17 mouse cellular contexts compared by ENCODE assay signal in genomic region chr17:55954229-55954628, GRCm38 (mm10). TPM values are rescaled to one million over a fixed set of nuclear protein-coding genes. Genes with fewer than 3 reads are reported as not detected.
A peak's percentile ranks its signal among the peaks of the same experiment; 100 is the strongest.
DNase-seq lines count a peak whose midpoint lies in the region; ATAC-seq and TF ChIP-seq lines count a peak whose summit lies in the region.
"Had no signal": no experiment of that assay in that cellular context is flagged by ENCODE, and none has a peak within 500 bp of the region (broad histone marks: within the 10 kb centered on the region; RNA-seq: fewer than 3 reads in every experiment).

No protein-coding gene starts in this region.

- no peak overlapping the region for H3K4me3 ChIP-seq in liver, embryonic 11.5 days (ENCODE audit: low read depth, low read length)
- no peak overlapping the region for H3K4me3 ChIP-seq in liver, embryonic 12.5 days
- H3K4me3 ChIP-seq in stomach, postnatal 0 days (ENCODE audit: low read depth, low read length), result no peak overlapping the region
- H3K4me3 ChIP-seq: heart, embryonic 15.5 days; midbrain, embryonic 10.5 days; neural tube, embryonic 13.5 days had no signal

- no peak overlapping the region for H3K9ac ChIP-seq in liver, embryonic 11.5 days (ENCODE audit: low read depth, low read length)
- H3K9ac ChIP-seq in liver, embryonic 12.5 days, result no peak overlapping the region
- H3K9ac ChIP-seq in stomach, postnatal 0 days (ENCODE audit: low read length), result no peak overlapping the region
- H3K9ac ChIP-seq: forebrain, postnatal 0 days; heart, embryonic 15.5 days; neural tube, embryonic 13.5 days had no signal

- no peaks in the 10 kb centered on the region for H3K36me3 ChIP-seq in liver, embryonic 11.5 days (ENCODE audit: control insufficient read depth, insufficient read depth, low read length)
- H3K36me3 ChIP-seq in liver, embryonic 12.5 days, result no peaks in the 10 kb centered on the region
- no peaks in the 10 kb centered on the region for H3K36me3 ChIP-seq in stomach, postnatal 0 days (ENCODE audit: control insufficient read depth, insufficient read depth, low read length)
- H3K36me3 ChIP-seq: heart, embryonic 15.5 days; midbrain, embryonic 10.5 days; neural tube, embryonic 13.5 days had no signal

- H3K4me2 ChIP-seq in liver, embryonic 11.5 days, result no peak overlapping the region
- no peak overlapping the region for H3K4me2 ChIP-seq in liver, embryonic 12.5 days
- no peak overlapping the region for H3K4me2 ChIP-seq in stomach, postnatal 0 days (replicated peaks; ENCODE audit: low read depth)
- H3K4me2 ChIP-seq: heart, embryonic 15.5 days; neural tube, embryonic 13.5 days had no signal

- H3K4me1 ChIP-seq in liver, embryonic 11.5 days (replicated peaks; ENCODE audit: control insufficient read depth, insufficient read depth, low read length), result peaks cover 13% of the 10 kb centered on the region
- H3K4me1 ChIP-seq in liver, embryonic 12.5 days, result peaks cover 35% of the 10 kb centered on the region
- H3K4me1 ChIP-seq in stomach, postnatal 0 days (replicated peaks; ENCODE audit: control insufficient read depth, insufficient read depth), result 0 out of 2 replicates have a peak, but pooled peaks cover 2% of the 10 kb centered on the region

- no peak for TF ChIP-seq CTCF in stomach, postnatal 0 days (IDR thresholded peaks at IDR 0.05; ENCODE audit: low read depth)

- H3K9me3 ChIP-seq in liver, embryonic 11.5 days (ENCODE audit: control insufficient read depth, low read length), result no peaks in the 10 kb centered on the region
- H3K9me3 ChIP-seq in liver, embryonic 12.5 days (replicated peaks), result no peaks in the 10 kb centered on the region
- no peaks in the 10 kb centered on the region for H3K9me3 ChIP-seq in stomach, postnatal 0 days (ENCODE audit: control insufficient read depth, low read length)
- H3K9me3 ChIP-seq: heart, embryonic 15.5 days; midbrain, embryonic 10.5 days; neural tube, embryonic 13.5 days had no signal

- H3K27ac ChIP-seq in liver, embryonic 11.5 days (ENCODE audit: low read depth, low read length), result no peak overlapping the region
- no peak overlapping the region for H3K27ac ChIP-seq in liver, embryonic 12.5 days
- H3K27ac ChIP-seq in stomach, postnatal 0 days (replicated peaks), result no peak overlapping the region
- H3K27ac ChIP-seq: heart, embryonic 15.5 days; midbrain, embryonic 10.5 days; neural tube, embryonic 13.5 days had no signal

- ATAC-seq in liver, embryonic 11.5 days (replicated peaks; ENCODE audit: low FRiP score), result no peak
- ATAC-seq in liver, embryonic 12.5 days, result no peak
- no peak for ATAC-seq in stomach, postnatal 0 days (ENCODE audit: low FRiP score, low TSS enrichment)
- ATAC-seq: forebrain, postnatal 0 days had no signal

- DNase-seq in cerebellum, postnatal 14 days, result peak; percentile 3 to 23
- no peak for DNase-seq in cerebellum, postnatal 4 days (ENCODE audit: low spot score in 2 of 2)
- DNase-seq in liver, embryonic 11.5 days (ENCODE audit: low spot score), result peak; percentile 28
- DNase-seq in urinary bladder, postnatal 14 days (ENCODE audit: low spot score), result peak; percentile 2
- no peak for DNase-seq in urinary bladder, postnatal 25 days (ENCODE audit: low spot score)
- peak; percentile 13 for DNase-seq in stomach, postnatal 0 days (ENCODE audit: low spot score)
- DNase-seq in right cerebral cortex, adult 2 months (ENCODE audit: low spot score in 2 of 2), result no peak
- DNase-seq: adrenal gland, adult 2 months; B cell, adult 2 months; forebrain, postnatal 0 days; heart, adult 18-20 months; lung, postnatal 14 days; thymus, adult 18-20 months had no signal

- no peak for TF ChIP-seq EP300 in stomach, postnatal 0 days (optimal IDR thresholded peaks at IDR 0.05)

- H3K27me3 ChIP-seq in liver, embryonic 11.5 days (replicated peaks; ENCODE audit: control insufficient read depth, insufficient read depth, low read length), result peaks cover 3% of the 10 kb centered on the region; the same call in 1 of the 2 replicates
- H3K27me3 ChIP-seq in liver, embryonic 12.5 days (replicated peaks), result peaks cover 25% of the 10 kb centered on the region
- no peaks in the 10 kb centered on the region for H3K27me3 ChIP-seq in stomach, postnatal 0 days (ENCODE audit: control insufficient read depth, insufficient read depth, low read length)

- 42% methylated on average over 16 of the region's 16 CpGs for WGBS in liver, embryonic 11.5 days
- 42% methylated on average over 16 of the region's 16 CpGs for WGBS in liver, embryonic 12.5 days (ENCODE audit: insufficient replicate concordance)
- 45% methylated on average over 16 of the region's 16 CpGs for WGBS in stomach, postnatal 0 days

RNA-seq across cellular contexts. Expression of gene Ebi3, which starts 1.8 kb away (rescaled TPM):
- polyA plus RNA-seq in liver, embryonic 11.5 days (2014; fragmentation: Nextera tagmentation; extraction: Ambion mirVana), result 3.5 and 4.7 TPM in 2 replicates
- polyA plus RNA-seq in liver, embryonic 12.5 days (2016; fragmentation: Nextera tagmentation; extraction: Ambion mirVana), result 4.5 and 5.4 TPM in 2 replicates
- 2.7 and 3.1 TPM in 2 replicates for polyA plus RNA-seq in stomach, postnatal 0 days (2015; fragmentation: Nextera tagmentation; extraction: Ambion mirVana)

RNA-seq across cellular contexts. Expression of gene Yju2, which starts 4.7 kb away (rescaled TPM):
- polyA plus RNA-seq in liver, embryonic 11.5 days (2014; fragmentation: Nextera tagmentation; extraction: Ambion mirVana), result 20.9 and 23.4 TPM in 2 replicates
- polyA plus RNA-seq in liver, embryonic 12.5 days (2016; fragmentation: Nextera tagmentation; extraction: Ambion mirVana), result 14.6 and 15.6 TPM in 2 replicates
- polyA plus RNA-seq in stomach, postnatal 0 days (2015; fragmentation: Nextera tagmentation; extraction: Ambion mirVana), result 12.5 and 12.6 TPM in 2 replicates

RNA-seq across cellular contexts. Expression of gene Zfp119b, which starts 4.9 kb away (rescaled TPM):
- polyA plus RNA-seq in liver, embryonic 11.5 days (2014; fragmentation: Nextera tagmentation; extraction: Ambion mirVana), result 3.8 and 4.4 TPM in 2 replicates
- 1.8 and 2.5 TPM in 2 replicates for polyA plus RNA-seq in liver, embryonic 12.5 days (2016; fragmentation: Nextera tagmentation; extraction: Ambion mirVana)
- polyA plus RNA-seq in stomach, postnatal 0 days (2015; fragmentation: Nextera tagmentation; extraction: Ambion mirVana), result 4.9 and 5.8 TPM in 2 replicates
- polyA plus RNA-seq: adrenal gland, adult 2 months had no signal

RNA-seq across cellular contexts. Expression of gene Shd, which starts 16.0 kb away (rescaled TPM):
- polyA plus RNA-seq in liver, embryonic 11.5 days (2014; fragmentation: Nextera tagmentation; extraction: Ambion mirVana), result 2.4 and 2.5 TPM in 2 replicates
- 0.81 and 0.95 TPM in 2 replicates for polyA plus RNA-seq in liver, embryonic 12.5 days (2016; fragmentation: Nextera tagmentation; extraction: Ambion mirVana)
- polyA plus RNA-seq in stomach, postnatal 0 days (2015; fragmentation: Nextera tagmentation; extraction: Ambion mirVana), result 3.2 and 3.4 TPM in 2 replicates

RNA-seq across cellular contexts. Expression of gene Fsd1, which starts 32.1 kb away (rescaled TPM):
- polyA plus RNA-seq in liver, embryonic 11.5 days (2014; fragmentation: Nextera tagmentation; extraction: Ambion mirVana), result 6.4 and 8.8 TPM in 2 replicates
- 1.7 and 2.3 TPM in 2 replicates for polyA plus RNA-seq in liver, embryonic 12.5 days (2016; fragmentation: Nextera tagmentation; extraction: Ambion mirVana)
- polyA plus RNA-seq in stomach, postnatal 0 days (2015; fragmentation: Nextera tagmentation; extraction: Ambion mirVana), result 2.7 and 3.5 TPM in 2 replicates

Comparison
In these comparisons a context has a peak if more than half of its experiments do, and no peak if none do; other contexts are left out.
1. DNase-seq: peak in cerebellum, postnatal 14 days (2 of 2), liver, embryonic 11.5 days (single experiment), urinary bladder, postnatal 14 days (single experiment) and stomach, postnatal 0 days (single experiment); none in cerebellum, postnatal 4 days (0 of 2), urinary bladder, postnatal 25 days (single experiment) and right cerebral cortex, adult 2 months (0 of 2).